Mouse (Mus musculus): ENCODE data around the gene Arpc4. TPM values are rescaled to one million over a fixed set of nuclear protein-coding genes. Genes with fewer than 3 reads are reported as not detected.

Gene Arpc4
- 132 and 137 TPM in 2 replicates for polyA plus RNA-seq (2012; rRNA removed)

GRCm38 (mm10) chr6:113377496-113378385 is at the start of gene Arpc4, which contains the start of gene Tada3:
Gene Arpc4, plus strand, starts transcription at chr6:113378115.
Gene Tada3, minus strand, starts transcription at chr6:113377883.

GRCm38 (mm10) chr6:113343177-113344092 is 34.5 kb upstream of the Arpc4 start, which contains the start of gene Camk1:
Gene Camk1, minus strand, starts transcription at chr6:113343984.

GRCm38 (mm10) chr6:113388960-113389359 is 11.0 kb downstream of the Arpc4 start, which contains the start of gene Ttll3:
Gene Ttll3, plus strand, starts transcription at chr6:113389260.

GRCm38 (mm10) chr6:113419199-113419587 is 41.3 kb downstream of the Arpc4 start, which contains the start of gene Rpusd3:
Gene Rpusd3, minus strand, starts transcription at chr6:113419340.

GRCm38 (mm10) chr6:113435664-113436205 is 57.8 kb downstream of the Arpc4 start, which contains the start of gene Cidec:
Gene Cidec, minus strand, starts transcription at chr6:113435760.

Other genes with a start within 250 kb of the Arpc4 start
- gene Lhfpl4, start 182.7 kb upstream of the Arpc4 start, polyA plus RNA-seq (2012; rRNA removed) = 63.7 and 69.4 TPM in 2 replicates
- gene Mtmr14, start 140.3 kb upstream of the Arpc4 start, polyA plus RNA-seq (2012; rRNA removed) = 33.4 and 34.9 TPM in 2 replicates
- 3.1 and 9.4 TPM in 2 replicates for gene Cpne9, start 95.8 kb upstream of the Arpc4 start, polyA plus RNA-seq (2012; rRNA removed)
- gene Brpf1, start 71.0 kb upstream of the Arpc4 start, polyA plus RNA-seq (2012; rRNA removed) = 28.8 and 28.9 TPM in 2 replicates
- 14.3 and 16.3 TPM in 2 replicates for gene Ogg1, start 51.1 kb upstream of the Arpc4 start, polyA plus RNA-seq (2012; rRNA removed)
- 102 and 103 TPM in 2 replicates for gene Camk1, start 34.1 kb upstream of the Arpc4 start, polyA plus RNA-seq (2012; rRNA removed)
- gene Tada3, start 232 bp upstream of the Arpc4 start, polyA plus RNA-seq (2012; rRNA removed) = 70.0 and 78.9 TPM in 2 replicates
- gene Ttll3, start 11.1 kb downstream of the Arpc4 start, polyA plus RNA-seq (2012; rRNA removed) = 22.2 and 22.8 TPM in 2 replicates
- gene Rpusd3, start 41.2 kb downstream of the Arpc4 start, polyA plus RNA-seq (2012; rRNA removed) = 20.9 and 21.9 TPM in 2 replicates
- gene Cidec, start 57.6 kb downstream of the Arpc4 start, polyA plus RNA-seq (2012; rRNA removed) = 0.04 and 0.07 TPM in 2 replicates
- gene Jagn1, start 64.5 kb downstream of the Arpc4 start, polyA plus RNA-seq (2012; rRNA removed) = 69.3 and 70.5 TPM in 2 replicates
- 0.13 and 0.36 TPM in 2 replicates for gene Il17re, start 80.4 kb downstream of the Arpc4 start, polyA plus RNA-seq (2012; rRNA removed)
- 3.5 and 4.0 TPM in 2 replicates for gene Il17rc, start 93.3 kb downstream of the Arpc4 start, polyA plus RNA-seq (2012; rRNA removed)
- gene Creld1, start 105.2 kb downstream of the Arpc4 start, polyA plus RNA-seq (2012; rRNA removed) = 43.0 and 44.8 TPM in 2 replicates
- gene Prrt3, start 123.8 kb downstream of the Arpc4 start, polyA plus RNA-seq (2012; rRNA removed) = 13.0 and 13.1 TPM in 2 replicates
- 74.1 and 76.8 TPM in 2 replicates for gene Emc3, start 153.5 kb downstream of the Arpc4 start, polyA plus RNA-seq (2012; rRNA removed)
- 4.5 and 4.6 TPM in 2 replicates for gene Fancd2, start 153.6 kb downstream of the Arpc4 start, polyA plus RNA-seq (2012; rRNA removed)
- gene Fancd2os, start 222.6 kb downstream of the Arpc4 start, polyA plus RNA-seq (2012; rRNA removed) = 0.04 TPM in 1 of 2 replicates, not detected in the other
- 247 and 262 TPM in 2 replicates for gene Brk1, start 226.7 kb downstream of the Arpc4 start, polyA plus RNA-seq (2012; rRNA removed)
- 55.8 and 61.6 TPM in 2 replicates for gene Vhl, start 245.8 kb downstream of the Arpc4 start, polyA plus RNA-seq (2012; rRNA removed)

Measured in central nervous system, embryonic 18 days (tissue).